Mouse (Mus musculus) stomach, embryonic 15.5 days (tissue): ENCODE results near the gene Ikzf3. TPM values are rescaled to one million over a fixed set of nuclear protein-coding genes. Genes with fewer than 3 reads are reported as not detected.

Source experiments
- ATAC-seq: fragments of 200-750 bp; cut with Nextera tagmentation; 2 replicates; pipeline ENCODE4 v1.8.0; 2017; ENCODE audit warnings: low read depth, moderate number of reproducible peaks, moderate TSS enrichment; ENCODE audit not compliant: insufficient read depth, low FRiP score
- H3K27ac ChIP-seq: fragments of 300-500 bp; sonication (generic); 2 replicates; pipeline ENCODE4 v1.5.1; 2015; ENCODE audit warnings: mild to moderate bottlenecking, inconsistent platforms
- H3K27me3 ChIP-seq: fragments of 300-500 bp; sonication (generic); replicated peaks from 2 replicates; pipeline ENCODE4 v1.6.1; 2015; ENCODE audit warnings: inconsistent platforms
- H3K36me3 ChIP-seq: fragments of 300-500 bp; sonication (generic); 2 replicates; pipeline ENCODE4 v1.6.1; 2015; ENCODE audit warnings: inconsistent platforms
- H3K4me1 ChIP-seq: fragments of 300-500 bp; sonication (generic); 2 replicates; pipeline ENCODE4 v1.6.1; 2015; ENCODE audit warnings: inconsistent platforms
- H3K4me2 ChIP-seq: fragments of 300-500 bp; sonication (generic); 2 replicates; pipeline ENCODE4 v1.6.1; 2015; ENCODE audit warnings: mild to moderate bottlenecking, inconsistent platforms
- H3K4me3 ChIP-seq: fragments of 300-500 bp; sonication (generic); replicated peaks from 2 replicates; pipeline ENCODE4 v1.5.1; 2015; ENCODE audit warnings: inconsistent platforms
- H3K9ac ChIP-seq: fragments of 300-500 bp; sonication (generic); 2 replicates; pipeline ENCODE4 v1.6.1; 2015; ENCODE audit warnings: inconsistent platforms
- H3K9me3 ChIP-seq: fragments of 300-500 bp; sonication (generic); 2 replicates; pipeline ENCODE4 v1.6.1; 2016; ENCODE audit warnings: inconsistent platforms
- WGBS: fragments of 180-500 bp; shearing (Covaris S2); methylation state at CpG from one replicate; pipeline ENCODE4 v1.1.7; 2015; 5-methylcytosine and 5-hydroxymethylcytosine counted together
- polyA plus RNA-seq: library from polyadenylated mRNA; unstranded; fragments of >200 nt; fragmentation: Nextera tagmentation; extraction: Ambion mirVana; gene quantifications from 2 replicates; pipeline ENCODE4 v1.2.1, GENCODE M21; 2015

Ikzf3 gene
- polyA plus RNA-seq, 1 experiment from 2014 or later = 0.69 TPM

DNA sequence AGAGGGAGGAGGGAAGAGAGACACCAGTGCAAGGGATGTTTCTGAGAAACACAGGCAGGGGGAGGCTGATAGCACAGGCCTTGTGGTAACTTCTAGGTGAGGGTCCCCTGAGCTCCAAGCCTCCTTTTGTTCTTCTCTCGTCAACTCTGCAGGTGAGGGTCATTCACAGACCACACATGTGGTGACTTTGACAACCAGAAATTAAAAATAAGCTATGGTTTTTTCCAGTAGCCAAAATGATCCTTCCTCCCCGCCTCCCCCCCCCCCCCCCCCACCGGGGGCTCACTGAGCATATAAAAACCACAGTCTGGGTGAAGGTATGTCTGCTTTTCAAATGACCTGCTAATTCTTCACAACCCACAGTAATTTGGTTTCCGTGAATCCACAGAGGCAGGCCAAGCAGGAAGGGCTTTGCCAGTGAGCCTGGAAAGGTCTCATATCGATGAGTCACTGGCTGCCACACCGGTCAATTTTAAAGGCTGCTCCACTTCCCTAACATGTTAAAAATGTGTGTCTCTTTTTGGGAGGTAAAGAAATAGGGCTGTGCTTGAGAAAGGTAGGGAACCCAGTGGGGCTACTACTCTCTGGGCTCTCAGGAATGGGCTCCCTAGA lies 84.6 kb downstream of the Ikzf3 start:
- no peak overlapping the region for H3K27ac ChIP-seq
- peaks cover 27% of the 10 kb centered on the region for H3K27me3 ChIP-seq
- H3K4me2 ChIP-seq = no peak overlapping the region
- H3K4me1 ChIP-seq = peaks cover 9% of the 10 kb centered on the region; the same call in 1 of the 2 replicates
- H3K4me3 ChIP-seq = no peak overlapping the region
- no peaks in the 10 kb centered on the region for H3K36me3 ChIP-seq
- H3K9ac ChIP-seq = no peak overlapping the region
- ATAC-seq = no peak
- H3K9me3 ChIP-seq = no peaks in the 10 kb centered on the region
- 49% methylated on average over 6 of the region's 6 CpGs for WGBS

DNA sequence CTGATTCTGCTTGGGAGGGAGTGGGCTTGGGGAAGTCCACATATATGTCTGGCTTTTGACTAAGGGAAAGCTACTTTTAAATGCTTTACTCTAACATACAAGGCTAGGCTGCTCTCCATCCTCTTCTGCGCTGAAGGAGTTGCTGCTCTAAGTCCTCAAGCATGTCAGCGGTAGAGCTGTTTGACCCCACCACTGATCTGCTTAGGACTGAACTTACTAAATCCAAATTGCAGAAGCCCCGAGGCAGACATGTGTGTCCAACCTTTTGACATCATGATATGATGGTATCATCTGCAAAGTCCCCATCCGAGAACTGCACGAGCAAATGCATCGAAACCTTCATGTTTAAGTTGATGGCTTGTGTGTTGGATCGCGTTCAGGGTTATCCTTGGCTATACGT lies 86.0 kb downstream of the Ikzf3 start:
- Histone ChIP-seq H3K9ac (no peak overlapping the region), H3K36me3 (peaks cover 5% of the 10 kb centered on the region), H3K4me2 (no peak overlapping the region), H3K9me3 (no peaks in the 10 kb centered on the region), H3K4me3 (no peak overlapping the region), H3K27me3 (peaks cover 27% of the 10 kb centered on the region), H3K4me1 (peaks cover 9% of the 10 kb centered on the region; the same call in 1 of the 2 replicates), H3K27ac (no peak overlapping the region)
- 81% methylated on average over 9 of the region's 9 CpGs for whole genome bisulfite sequencing
- ATAC-seq = no peak

DNA sequence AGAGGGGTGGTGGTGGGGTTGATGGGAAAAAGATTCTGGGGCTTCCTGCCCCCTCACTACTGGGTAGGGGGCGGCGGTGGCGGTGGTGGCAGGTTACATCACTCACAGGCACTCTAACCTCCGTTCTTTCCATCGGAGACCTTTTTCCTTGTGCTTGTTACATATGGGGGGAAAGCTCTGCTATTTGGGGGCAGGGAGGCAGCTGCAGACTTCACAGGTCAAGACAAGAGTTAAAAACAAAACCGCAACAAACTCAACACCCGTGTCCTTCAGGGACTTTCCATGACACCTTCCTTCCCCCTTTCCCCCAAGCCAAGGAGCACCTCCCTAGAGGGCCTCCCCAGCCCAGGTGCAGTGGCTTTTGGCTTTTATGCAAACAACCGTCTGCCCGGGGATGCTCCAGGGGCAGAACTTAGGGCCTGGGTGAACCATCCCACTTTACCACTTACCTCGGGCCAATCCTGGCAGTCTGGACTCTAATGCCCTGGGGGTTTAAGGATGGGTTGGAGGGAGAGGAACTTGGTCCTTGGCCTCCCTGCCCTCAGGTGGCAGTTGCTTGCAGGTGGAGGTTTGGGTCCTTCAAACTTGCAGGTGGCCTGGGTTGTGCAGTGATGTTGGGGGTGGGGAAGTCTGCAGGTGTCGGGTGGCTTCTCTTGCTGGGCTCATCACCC lies 86.6 kb downstream of the Ikzf3 start:
- Histone ChIP-seq H3K27ac (no peak overlapping the region), H3K9me3 (no peaks in the 10 kb centered on the region), H3K36me3 (peaks cover 8% of the 10 kb centered on the region), H3K4me3 (no peak overlapping the region), H3K4me2 (no peak overlapping the region), H3K9ac (no peak overlapping the region), H3K4me1 (peaks cover 9% of the 10 kb centered on the region; the same call in 1 of the 2 replicates), H3K27me3 (peaks cover 27% of the 10 kb centered on the region)
- no peak for ATAC-seq
- WGBS = 21% methylated on average over 11 of the region's 11 CpGs

DNA sequence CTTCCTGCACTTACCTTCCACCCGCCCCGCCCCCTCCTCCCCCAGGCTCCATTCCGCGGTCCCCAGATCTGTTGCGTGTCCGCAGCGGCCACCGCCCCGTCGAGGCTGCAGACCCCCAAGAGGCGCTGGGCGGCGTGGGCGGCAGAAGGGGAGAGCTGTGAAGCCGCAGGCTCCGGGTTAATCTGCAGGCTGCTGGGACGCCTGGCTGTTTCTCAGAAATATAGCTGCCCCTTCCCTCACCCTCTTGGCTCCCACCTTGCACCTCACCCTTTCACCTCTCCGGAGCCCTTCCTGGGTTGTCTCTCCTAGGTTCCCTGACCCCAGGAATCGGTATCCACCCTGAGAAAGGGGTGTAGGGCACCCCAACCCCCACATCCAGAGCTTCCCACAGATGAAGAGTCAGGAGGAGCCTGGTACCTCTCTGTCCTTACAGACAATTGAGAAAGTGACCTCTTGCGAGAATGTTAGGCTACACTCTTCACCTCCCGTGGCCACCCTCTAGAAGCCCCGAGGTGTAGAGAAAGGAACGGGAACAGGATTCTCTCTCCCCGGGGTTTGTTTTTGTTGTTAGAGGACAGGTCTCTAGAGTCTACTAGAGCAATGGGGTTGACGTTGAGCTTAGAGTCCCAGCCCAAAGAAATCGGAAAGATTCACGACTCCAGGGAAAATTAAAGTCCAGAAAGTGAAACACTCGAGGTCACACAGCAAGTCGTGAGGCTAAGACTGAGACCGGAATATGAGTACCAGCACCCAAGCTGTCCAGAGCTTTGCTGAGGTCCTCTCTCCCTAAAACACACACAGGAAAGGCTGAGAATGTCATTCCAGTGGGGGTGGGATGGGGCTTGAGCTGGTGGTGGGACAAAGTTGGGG lies 87.5 kb downstream of the Ikzf3 start:
- H3K27ac ChIP-seq = peak overlapping the region; percentile 40; the same call in 1 of the 2 replicates
- WGBS = 4% methylated on average over 18 of the region's 30 CpGs

DNA sequence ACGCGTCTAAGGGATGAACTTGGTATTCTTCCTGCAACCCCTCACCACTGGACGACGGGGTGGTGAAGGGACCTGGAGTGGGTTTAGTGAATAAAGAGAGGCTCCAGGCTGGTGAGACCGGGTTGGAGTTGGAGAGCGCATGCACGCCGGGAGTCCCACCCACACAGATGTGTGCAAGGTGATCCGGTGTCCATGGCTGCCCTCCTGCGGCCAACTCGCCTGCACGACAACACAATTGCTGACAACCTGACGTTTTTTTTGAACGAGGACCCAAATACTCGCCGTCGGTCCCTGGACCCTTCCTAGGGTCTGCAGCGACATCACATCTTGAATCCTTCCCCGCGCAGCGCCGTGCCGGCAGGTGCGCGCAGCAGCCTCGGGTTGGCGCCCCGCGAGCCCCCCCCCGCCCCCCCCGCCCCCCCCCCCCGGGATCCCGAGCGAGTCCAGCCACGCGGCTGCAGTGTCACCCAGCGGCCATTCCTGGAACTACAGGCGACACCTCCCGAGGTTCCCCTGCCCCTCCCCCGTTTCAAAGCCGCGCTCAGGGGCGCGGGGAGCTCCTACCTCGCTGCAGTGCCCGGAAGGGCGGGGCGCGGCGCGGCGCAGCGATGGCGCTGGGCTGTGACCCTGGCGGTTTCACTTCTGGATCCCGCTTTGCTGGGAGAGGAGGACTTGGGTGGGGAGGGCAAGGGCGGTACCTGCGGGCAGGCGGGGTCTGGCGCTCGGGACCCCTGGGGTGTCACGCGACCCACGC lies 88.3 kb downstream of the Ikzf3 start:
- H3K4me2 ChIP-seq = peak overlapping the region; percentile 93
- under 1% methylated on average over 52 of the region's 64 CpGs for WGBS

More for the DNA sequence above, 87.5 kb downstream of the Ikzf3 start:
- peaks cover 24% of the 10 kb centered on the region for H3K27me3 ChIP-seq
- H3K4me1 ChIP-seq = peaks cover 9% of the 10 kb centered on the region; the same call in 1 of the 2 replicates
- no peak; the same call in 1 of the 2 replicates for ATAC-seq
- peak overlapping the region; percentile 63 for H3K4me3 ChIP-seq
- H3K4me2 ChIP-seq = peak overlapping the region; percentile 93
- peak overlapping the region; percentile 48 for H3K9ac ChIP-seq
- no peaks in the 10 kb centered on the region for H3K9me3 ChIP-seq
- H3K36me3 ChIP-seq = peaks cover 8% of the 10 kb centered on the region

DNA sequence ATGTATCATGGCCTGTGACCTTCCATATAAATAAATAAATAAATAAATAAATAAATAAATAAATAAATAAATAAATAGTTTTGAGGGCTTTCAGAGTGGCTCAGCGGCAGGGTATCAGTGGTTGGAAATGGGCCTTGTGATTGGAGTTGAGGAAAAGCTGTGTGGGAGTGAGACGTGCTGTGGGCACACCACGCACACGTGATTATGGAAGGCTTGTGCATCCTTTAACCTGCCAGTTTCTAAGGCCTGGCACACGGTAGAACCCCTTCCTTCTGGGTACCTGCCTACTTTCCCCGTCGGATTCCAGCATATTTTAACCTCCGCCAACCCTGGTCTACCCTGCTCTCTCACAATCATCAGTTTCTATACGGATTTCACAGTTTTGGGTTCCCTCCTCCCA lies 88.9 kb downstream of the Ikzf3 start:
- peak; percentile 33; the same call in 1 of the 2 replicates for ATAC-seq
- WGBS = 18% methylated on average over 9 of the region's 9 CpGs
- Histone ChIP-seq H3K9ac (0 out of 2 replicates have a peak overlapping the region, but pooled peaks have one; percentile 32), H3K4me1 (peaks cover 9% of the 10 kb centered on the region; the same call in 1 of the 2 replicates), H3K4me3 (peak overlapping the region; percentile 63), H3K27me3 (peaks cover 24% of the 10 kb centered on the region), H3K36me3 (peaks cover 8% of the 10 kb centered on the region), H3K27ac (peak overlapping the region; percentile 61; the same call in 1 of the 2 replicates), H3K9me3 (no peaks in the 10 kb centered on the region), H3K4me2 (peak overlapping the region; percentile 93)

More for the DNA sequence above, 88.3 kb downstream of the Ikzf3 start:
- Histone ChIP-seq H3K27me3 (peaks cover 24% of the 10 kb centered on the region), H3K4me1 (peaks cover 9% of the 10 kb centered on the region; the same call in 1 of the 2 replicates), H3K9me3 (no peaks in the 10 kb centered on the region), H3K9ac (peak overlapping the region; percentile 48), H3K36me3 (peaks cover 8% of the 10 kb centered on the region), H3K4me3 (peak overlapping the region; percentile 63), H3K27ac (peak overlapping the region; percentile 61; the same call in 1 of the 2 replicates)
- ATAC-seq = peak; percentile 84

DNA sequence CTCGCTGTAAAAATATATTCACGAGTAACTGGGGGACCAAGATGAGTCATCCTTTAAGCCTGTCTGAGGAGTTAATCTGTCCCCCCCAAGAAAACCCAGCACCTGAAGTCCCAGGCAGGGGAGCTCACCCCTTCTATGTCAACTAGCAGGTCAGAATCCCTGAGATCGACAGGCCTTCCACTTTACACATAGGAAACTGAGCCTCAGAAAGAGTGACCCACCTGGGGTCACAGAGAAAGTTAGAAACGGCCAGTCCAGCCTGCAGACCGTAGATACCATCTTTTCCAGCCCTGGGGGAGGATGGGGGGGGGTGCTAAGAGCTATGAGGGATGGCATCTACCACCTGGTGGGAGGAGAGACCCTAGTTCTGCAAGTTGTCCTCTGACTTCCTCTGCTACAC lies 89.3 kb downstream of the Ikzf3 start:
- peaks cover 8% of the 10 kb centered on the region for H3K36me3 ChIP-seq
- H3K27me3 ChIP-seq = peaks cover 24% of the 10 kb centered on the region
- WGBS = 58% methylated on average over 5 of the region's 5 CpGs
- no peak overlapping the region for H3K4me2 ChIP-seq
- H3K9me3 ChIP-seq = no peaks in the 10 kb centered on the region
- H3K27ac ChIP-seq = no peak overlapping the region
- no peak overlapping the region for H3K9ac ChIP-seq
- H3K4me1 ChIP-seq = peaks cover 9% of the 10 kb centered on the region; the same call in 1 of the 2 replicates
- no peak for ATAC-seq
- H3K4me3 ChIP-seq = no peak overlapping the region

DNA sequence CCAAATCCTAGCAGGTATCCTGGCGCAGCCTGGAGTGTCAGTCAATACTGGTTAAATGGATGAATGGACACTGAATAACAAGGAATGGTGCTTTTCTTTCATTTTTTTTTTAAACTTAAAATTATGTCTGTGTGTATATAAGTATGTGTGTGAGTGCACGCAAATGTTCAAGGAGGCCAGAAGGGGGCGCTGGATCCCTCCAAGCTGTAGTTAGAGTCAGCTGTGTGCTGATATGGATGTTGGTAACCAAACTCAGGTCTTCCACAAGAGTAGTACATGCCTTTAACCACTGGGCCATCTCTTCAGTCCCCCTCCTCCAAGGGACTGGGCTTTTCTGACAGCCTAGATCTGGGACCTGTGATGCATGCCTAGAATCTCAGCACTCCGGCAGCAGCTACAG lies 90.3 kb downstream of the Ikzf3 start:
- ATAC-seq = no peak
- Histone ChIP-seq H3K27me3 (peaks cover 24% of the 10 kb centered on the region), H3K9me3 (no peaks in the 10 kb centered on the region), H3K4me3 (no peak overlapping the region), H3K4me1 (peaks cover 9% of the 10 kb centered on the region; the same call in 1 of the 2 replicates), H3K9ac (no peak overlapping the region), H3K27ac (no peak overlapping the region), H3K4me2 (no peak overlapping the region), H3K36me3 (peaks cover 12% of the 10 kb centered on the region)
- WGBS = 81% methylated on average over 4 of the region's 4 CpGs

DNA sequence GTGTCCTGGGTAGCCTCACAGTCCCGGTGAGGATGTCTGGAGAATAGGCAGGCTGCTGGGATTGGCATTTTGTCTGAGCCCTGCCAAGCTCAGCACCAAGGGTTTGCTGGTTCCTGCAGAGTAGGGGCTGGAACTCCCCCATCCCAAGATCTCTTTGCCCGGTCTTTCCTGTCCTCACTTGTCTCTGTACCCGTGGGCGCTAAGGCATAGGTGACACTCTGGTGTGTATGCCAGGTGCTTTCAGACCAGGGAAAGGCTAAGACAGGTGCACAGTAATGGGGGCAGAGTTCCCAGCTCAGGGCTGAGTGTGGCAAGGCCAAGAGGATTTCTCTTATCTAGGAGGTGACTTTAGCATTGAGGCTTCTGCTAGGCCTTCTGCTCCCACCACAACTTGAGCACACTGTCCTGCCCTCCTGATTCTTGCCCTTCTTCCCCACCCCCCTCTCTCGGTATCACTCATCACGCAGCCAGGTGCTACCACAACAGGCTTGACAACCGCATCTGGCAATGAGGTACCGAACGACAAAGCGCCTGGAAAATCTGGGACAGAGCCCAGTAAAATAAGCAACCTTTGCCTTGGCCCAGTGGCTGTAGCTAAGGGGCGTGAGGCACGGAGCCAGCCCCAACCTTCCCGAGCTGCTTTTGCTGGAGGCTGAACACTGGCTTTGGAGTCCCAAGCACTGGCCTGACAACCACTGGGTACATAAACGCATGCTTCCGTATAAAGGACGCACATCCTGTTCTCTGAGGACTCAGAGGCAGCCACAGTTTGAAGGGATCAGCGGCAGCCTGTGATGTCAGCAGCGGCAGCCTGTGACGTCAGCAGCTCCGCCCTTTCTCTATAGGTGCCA lies 95.7 kb downstream of the Ikzf3 start:
- H3K9ac ChIP-seq = no peak overlapping the region
- 72% methylated on average over 20 of the region's 20 CpGs for WGBS
- H3K27me3 ChIP-seq = peaks cover 4% of the 10 kb centered on the region; the same call in 1 of the 2 replicates
- no peak overlapping the region; the same call in 1 of the 2 replicates for H3K27ac ChIP-seq
- 0 out of 2 replicates have a peak overlapping the region, but pooled peaks have one; percentile 8 for H3K4me3 ChIP-seq
- H3K4me1 ChIP-seq = peaks cover 10% of the 10 kb centered on the region
- peaks cover 10% of the 10 kb centered on the region for H3K36me3 ChIP-seq
- ATAC-seq = no peak
- H3K4me2 ChIP-seq = peak overlapping the region; percentile 49
- no peaks in the 10 kb centered on the region for H3K9me3 ChIP-seq

DNA sequence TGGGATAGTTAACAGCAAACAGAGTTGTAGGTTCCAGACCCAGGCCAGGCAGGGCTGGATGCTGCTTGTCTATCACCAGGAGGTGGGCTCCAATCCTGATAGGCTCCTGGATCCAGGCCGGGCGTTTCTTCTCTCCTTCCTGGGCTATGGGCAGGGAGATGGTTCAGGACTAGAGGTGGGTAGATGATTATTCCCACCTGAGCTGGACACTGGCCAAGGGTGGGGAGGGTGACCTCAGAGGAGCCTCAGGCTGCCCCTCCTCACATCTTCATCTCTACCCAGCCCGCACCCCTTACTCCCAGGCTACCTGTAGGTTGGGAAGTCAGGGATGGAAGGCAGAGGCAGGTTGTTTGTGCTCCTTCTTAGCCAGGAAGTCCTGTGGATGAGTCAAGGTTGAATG lies 96.4 kb downstream of the Ikzf3 start:
- H3K9ac ChIP-seq = no peak overlapping the region
- H3K36me3 ChIP-seq = peaks cover 4% of the 10 kb centered on the region; the same call in 1 of the 2 replicates
- H3K27ac ChIP-seq = no peak overlapping the region
- H3K4me2 ChIP-seq = peak overlapping the region; percentile 49
- H3K4me1 ChIP-seq = peaks cover 10% of the 10 kb centered on the region
- WGBS = 63% methylated on average over 3 of the region's 3 CpGs
- H3K27me3 ChIP-seq = peaks cover 4% of the 10 kb centered on the region; the same call in 1 of the 2 replicates
- ATAC-seq = no peak
- no peaks in the 10 kb centered on the region for H3K9me3 ChIP-seq
- peak overlapping the region; percentile 48; the same call in 1 of the 2 replicates for H3K4me3 ChIP-seq
